Mouse (Mus musculus) left cerebral cortex, adult 9 months (tissue): ENCODE data around the gene Bdh1.

ENCODE experiments used
- DNase-seq, 2 experiments: peaks; one replicate each; pipeline ENCODE4 v3.0.0; 2022; ENCODE audit warnings: low spot score in 2 of 2

The Bdh1 gene

GRCm38 (mm10) chr16:31500969-31501750 is 79.1 kb downstream of the Bdh1 start:
- DNase-seq: no peak

- no peak for DNase-seq
Measured at GRCm38 (mm10) chr16:31501751-31502365, 79.8 kb downstream of the Bdh1 start.

GRCm38 (mm10) chr16:31506665-31507456 is 84.8 kb downstream of the Bdh1 start:
- DNase-seq: no peak

GRCm38 (mm10) chr16:31507457-31507755 is 85.3 kb downstream of the Bdh1 start:
- no peak for DNase-seq

- DNase-seq: no peak
Measured at GRCm38 (mm10) chr16:31507794-31508526, 85.9 kb downstream of the Bdh1 start.
